Mouse (Mus musculus) erythroblast, embryonic 14.5 days (primary cell): ENCODE results near the gene Abhd17b. TPM values are rescaled to one million over a fixed set of nuclear protein-coding genes. Genes with fewer than 3 reads are reported as not detected.

ENCODE experiments used
- H3K27me3 ChIP-seq: 2 replicates; pipeline ENCODE4 v1.6.1; 2012; ENCODE audit warnings: inconsistent platforms; ENCODE audit not compliant: control insufficient read depth
- H3K36me3 ChIP-seq: 2 replicates; pipeline ENCODE4 v1.6.1; 2012; ENCODE audit warnings: mild to moderate bottlenecking, inconsistent platforms; ENCODE audit not compliant: control insufficient read depth
- H3K4me1 ChIP-seq: 2 replicates; pipeline ENCODE4 v1.6.1; 2012; ENCODE audit warnings: inconsistent platforms; ENCODE audit not compliant: control insufficient read depth
- H3K4me3 ChIP-seq: replicated peaks from 2 replicates; pipeline ENCODE3; 2012; ENCODE audit warnings: moderate library complexity, mild to moderate bottlenecking, inconsistent platforms
- H3K9me3 ChIP-seq: 2 replicates; pipeline ENCODE4 v1.6.1; 2012; ENCODE audit warnings: low read length, inconsistent platforms, mixed read lengths; ENCODE audit not compliant: control insufficient read depth
- GATA1 ChIP-seq: IDR thresholded peaks from 2 replicates; pipeline ENCODE4 v1.6.1; 2012; ENCODE audit warnings: low read length, inconsistent platforms, mixed read lengths
- TAL1 ChIP-seq: IDR thresholded peaks from 3 replicates; pipeline ENCODE4 v1.6.1; 2012; ENCODE audit warnings: low read length, inconsistent platforms, mixed read lengths
- polyA plus RNA-seq: library from polyadenylated mRNA; stranded (reverse); fragments of >175 nt; gene quantifications from 2 replicates; pipeline ENCODE4 v1.2.3, GENCODE M21; 2012

Gene Abhd17b
- polyA plus RNA-seq, 1 experiment = 0.05 TPM

GRCm38 (mm10) chr19:21674354-21675096 lies 21.5 kb downstream of the Abhd17b start:
- no peaks in the 10 kb centered on the region for H3K4me1 ChIP-seq
- no peaks in the 10 kb centered on the region; the same call in 1 of the 2 replicates for H3K36me3 ChIP-seq
- H3K9me3 ChIP-seq = no peaks in the 10 kb centered on the region
- TF ChIP-seq GATA1 (no peak), TAL1 (no peak)
- no peaks in the 10 kb centered on the region for H3K27me3 ChIP-seq
- H3K4me3 ChIP-seq = no peak overlapping the region

GRCm38 (mm10) chr19:21680091-21680490 lies 27.1 kb downstream of the Abhd17b start:
- TF ChIP-seq GATA1 = no peak
- no peaks in the 10 kb centered on the region for H3K27me3 ChIP-seq
- H3K4me3 ChIP-seq = no peak overlapping the region
- no peaks in the 10 kb centered on the region for H3K9me3 ChIP-seq
- no peaks in the 10 kb centered on the region for H3K4me1 ChIP-seq
- peaks cover 6% of the 10 kb centered on the region; the same call in 1 of the 2 replicates for H3K36me3 ChIP-seq

- TF ChIP-seq GATA1 (no peak), TAL1 (no peak)
- Histone ChIP-seq H3K27me3 (no peaks in the 10 kb centered on the region), H3K4me3 (no peak overlapping the region), H3K36me3 (peaks cover 6% of the 10 kb centered on the region; the same call in 1 of the 2 replicates), H3K4me1 (no peaks in the 10 kb centered on the region), H3K9me3 (no peaks in the 10 kb centered on the region)
These were observed 28.0 kb downstream of the Abhd17b start for GRCm38 (mm10) chr19:21680986-21681385.

GRCm38 (mm10) chr19:21713260-21714031 lies 60.5 kb downstream of the Abhd17b start:
- H3K4me3 ChIP-seq = no peak overlapping the region
- no peaks in the 10 kb centered on the region for H3K9me3 ChIP-seq
- H3K4me1 ChIP-seq = no peaks in the 10 kb centered on the region
- no peaks in the 10 kb centered on the region for H3K27me3 ChIP-seq
- TF ChIP-seq TAL1 (no peak), GATA1 (no peak)
- no peaks in the 10 kb centered on the region for H3K36me3 ChIP-seq

GRCm38 (mm10) chr19:21714278-21714883 lies 61.4 kb downstream of the Abhd17b start:
- no peak overlapping the region for H3K4me3 ChIP-seq
- H3K27me3 ChIP-seq = no peaks in the 10 kb centered on the region
- no peak for TF ChIP-seq GATA1
- TF ChIP-seq TAL1 = no peak
- H3K36me3 ChIP-seq = no peaks in the 10 kb centered on the region
- no peaks in the 10 kb centered on the region for H3K4me1 ChIP-seq
- H3K9me3 ChIP-seq = no peaks in the 10 kb centered on the region

- Histone ChIP-seq H3K4me3 (no peak overlapping the region), H3K27me3 (no peaks in the 10 kb centered on the region), H3K36me3 (no peaks in the 10 kb centered on the region), H3K9me3 (no peaks in the 10 kb centered on the region), H3K4me1 (no peaks in the 10 kb centered on the region)
- TF ChIP-seq GATA1 = no peak
- TF ChIP-seq TAL1 = no peak
These were observed 62.0 kb downstream of the Abhd17b start for GRCm38 (mm10) chr19:21715005-21715442.

GRCm38 (mm10) chr19:21715515-21715914 lies 62.5 kb downstream of the Abhd17b start:
- Histone ChIP-seq H3K9me3 (no peaks in the 10 kb centered on the region), H3K27me3 (no peaks in the 10 kb centered on the region), H3K4me1 (no peaks in the 10 kb centered on the region), H3K4me3 (no peak overlapping the region), H3K36me3 (no peaks in the 10 kb centered on the region)
- no peak for TF ChIP-seq TAL1
- TF ChIP-seq GATA1 = no peak

GRCm38 (mm10) chr19:21716456-21716855 lies 63.5 kb downstream of the Abhd17b start:
- no peaks in the 10 kb centered on the region for H3K4me1 ChIP-seq
- no peaks in the 10 kb centered on the region for H3K27me3 ChIP-seq
- H3K9me3 ChIP-seq = no peaks in the 10 kb centered on the region
- TF ChIP-seq GATA1 (no peak), TAL1 (no peak)
- no peak overlapping the region for H3K4me3 ChIP-seq
- H3K36me3 ChIP-seq = no peaks in the 10 kb centered on the region

- TF ChIP-seq TAL1 = no peak
- TF ChIP-seq GATA1 = no peak
- Histone ChIP-seq H3K4me1 (no peaks in the 10 kb centered on the region), H3K9me3 (no peaks in the 10 kb centered on the region), H3K36me3 (no peaks in the 10 kb centered on the region), H3K27me3 (no peaks in the 10 kb centered on the region), H3K4me3 (no peak overlapping the region)
These were observed 66.2 kb downstream of the Abhd17b start for GRCm38 (mm10) chr19:21719206-21719605.
